Mouse (Mus musculus): ENCODE results near the gene Dmap1.

GRCm38 (mm10) chr4:117681931-117682461 is at the start of gene Dmap1:
- TF ChIP-seq ZC3H11A (IDR thresholded peaks at IDR 0.05; ENCODE audit: borderline replicate concordance, low read depth, low read length): 0 out of 2 replicates have a peak, but pooled peaks have one; percentile 15
- no peak for TF ChIP-seq ZNF384 (IDR thresholded peaks at IDR 0.05; ENCODE audit: low read depth, low read length)
- TF ChIP-seq HCFC1 (IDR thresholded peaks at IDR 0.05; ENCODE audit: borderline replicate concordance, insufficient read depth, low read length): peak; percentile 86
- peak; percentile 76 for TF ChIP-seq CHD2 (IDR thresholded peaks at IDR 0.05; ENCODE audit: low read depth, low read length)
- TF ChIP-seq MAFK (IDR thresholded peaks at IDR 0.05; ENCODE audit: insufficient read depth, low read depth, low read length): no peak

All from ES-E14 (cell line).